Mouse (Mus musculus) neural tube, embryonic 15.5 days (tissue): ENCODE measurements at regions not wholly inside any gene's neighbourhood (a gene's known extent, or its start where the extent isn't known, plus 50 kb on each side); places are given as distances from the start of the nearest gene placed in this dataset.

Experiments
- ATAC-seq: fragments of 200-750 bp; cut with Nextera tagmentation; 2 replicates; pipeline ENCODE4 v1.8.0; 2017; ENCODE audit warnings: mild to moderate bottlenecking, moderate TSS enrichment, moderate library complexity; ENCODE audit not compliant: low FRiP score
- H3K27ac ChIP-seq: fragments of 300-500 bp; sonication (generic); replicated peaks from 2 replicates; pipeline ENCODE4 v1.5.1; 2015; ENCODE audit warnings: mild to moderate bottlenecking, inconsistent platforms
- H3K27me3 ChIP-seq: fragments of 300-500 bp; sonication (generic); replicated peaks from 2 replicates; pipeline ENCODE4 v1.6.1; 2015; ENCODE audit warnings: inconsistent platforms
- H3K36me3 ChIP-seq: fragments of 300-500 bp; sonication (generic); 2 replicates; pipeline ENCODE4 v1.6.1; 2015; ENCODE audit warnings: inconsistent platforms
- H3K4me1 ChIP-seq: fragments of 300-500 bp; sonication (generic); 2 replicates; pipeline ENCODE4 v1.6.1; 2015; ENCODE audit warnings: inconsistent platforms
- H3K4me2 ChIP-seq: fragments of 300-500 bp; sonication (generic); 2 replicates; pipeline ENCODE4 v1.6.1; 2015; ENCODE audit warnings: inconsistent platforms, mild to moderate bottlenecking, moderate library complexity
- H3K4me3 ChIP-seq: fragments of 300-500 bp; sonication (generic); replicated peaks from 2 replicates; pipeline ENCODE4 v1.5.1; 2015; ENCODE audit warnings: mild to moderate bottlenecking, inconsistent platforms
- H3K9ac ChIP-seq: fragments of 300-500 bp; sonication (generic); replicated peaks from 2 replicates; pipeline ENCODE4 v1.6.1; 2015; ENCODE audit warnings: mild to moderate bottlenecking, inconsistent platforms
- H3K9me3 ChIP-seq: fragments of 300-500 bp; sonication (generic); replicated peaks from 2 replicates; pipeline ENCODE4 v1.6.1; 2016; ENCODE audit warnings: inconsistent platforms
- WGBS: fragments of 180-500 bp; shearing (Covaris S2); methylation state at CpG from one replicate; pipeline ENCODE4 v1.1.7; 2015; ENCODE audit warnings: mixed read lengths; 5-methylcytosine and 5-hydroxymethylcytosine counted together

DNA sequence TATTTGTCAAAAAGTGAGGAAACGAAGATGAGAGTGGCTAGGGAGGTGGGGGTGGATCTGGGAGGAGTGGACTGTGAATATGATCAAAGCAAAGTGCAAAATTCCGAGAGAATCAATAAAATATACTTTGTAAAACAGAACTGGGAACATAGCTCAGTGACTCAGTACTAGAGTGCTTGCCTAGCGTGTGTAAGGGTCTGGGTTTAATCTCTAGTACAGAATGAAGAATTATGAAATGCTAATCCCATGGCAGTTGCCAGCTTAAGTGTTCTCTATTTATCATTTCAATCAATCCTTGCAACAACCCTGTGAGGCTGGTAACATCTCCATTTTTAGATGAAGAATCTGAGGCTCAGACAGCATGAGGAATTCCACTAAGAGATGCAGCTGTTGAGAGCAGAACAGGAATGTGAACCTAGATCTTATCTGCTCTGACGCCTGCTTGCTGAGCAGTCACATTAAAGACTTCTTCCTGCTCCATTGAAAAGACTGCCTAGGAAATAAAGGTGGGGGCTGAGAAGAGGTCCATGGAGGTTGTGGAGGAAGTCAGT, 152.5 kb downstream of the Nr2f2 start:
- H3K27ac ChIP-seq: no peak overlapping the region
- H3K9ac ChIP-seq: no peak overlapping the region
- no peaks in the 10 kb centered on the region for H3K36me3 ChIP-seq
- H3K9me3 ChIP-seq: no peaks in the 10 kb centered on the region
- no peaks in the 10 kb centered on the region for H3K27me3 ChIP-seq
- H3K4me2 ChIP-seq: no peak overlapping the region
- no peak overlapping the region for H3K4me3 ChIP-seq
- H3K4me1 ChIP-seq: no peaks in the 10 kb centered on the region
- no peak for ATAC-seq
- 76% methylated on average over 4 of the region's 4 CpGs for WGBS

DNA sequence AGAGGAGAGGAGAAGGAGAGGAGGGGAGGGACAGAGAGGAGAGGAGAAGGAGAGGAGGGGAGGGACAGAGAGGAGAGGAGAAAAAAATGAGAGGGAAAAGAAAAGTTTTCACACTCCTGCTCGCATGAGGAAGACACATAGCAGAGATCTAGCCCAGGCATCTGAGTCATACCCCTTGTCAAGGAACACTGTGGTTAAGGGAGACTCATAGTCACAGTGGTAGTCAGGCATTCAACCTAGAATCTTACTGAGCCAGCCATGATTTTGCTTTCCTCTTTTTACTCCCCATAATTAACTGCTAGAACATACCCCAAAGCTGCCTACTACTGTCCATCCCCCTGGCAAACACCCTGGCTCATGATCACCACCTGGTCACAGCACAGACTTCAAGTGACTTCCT, 160.6 kb downstream of the Nr2f2 start:
- H3K27me3 ChIP-seq: no peaks in the 10 kb centered on the region
- no peak overlapping the region for H3K27ac ChIP-seq
- H3K4me3 ChIP-seq: no peak overlapping the region
- no peak for ATAC-seq
- H3K9me3 ChIP-seq: no peaks in the 10 kb centered on the region
- no peaks in the 10 kb centered on the region for H3K4me1 ChIP-seq
- no peak overlapping the region for H3K4me2 ChIP-seq
- H3K9ac ChIP-seq: no peak overlapping the region
- no peaks in the 10 kb centered on the region for H3K36me3 ChIP-seq
- 85% methylated on average over 1 of the region's 1 CpGs for WGBS

DNA sequence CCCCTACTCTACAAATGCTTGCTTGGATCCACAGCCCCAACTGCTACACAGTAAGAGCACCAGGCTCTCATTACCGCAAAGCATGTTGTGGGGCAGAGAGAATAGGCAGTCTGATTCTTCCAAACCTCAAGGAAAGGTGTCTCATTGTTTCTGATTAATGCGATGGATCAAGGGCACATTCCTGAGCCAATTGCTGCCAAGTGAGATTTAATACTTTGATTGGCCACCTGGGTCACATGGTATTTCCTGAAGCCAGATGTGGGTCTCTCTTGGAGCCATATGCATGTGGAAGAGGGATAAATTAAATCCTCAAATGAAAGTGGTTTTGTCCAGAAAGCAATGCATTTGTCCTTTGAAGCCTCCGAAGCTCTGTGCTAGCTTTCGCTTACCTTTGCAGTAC, 166.3 kb downstream of the Nr2f2 start:
- Histone ChIP-seq H3K4me2 (no peak overlapping the region), H3K4me3 (no peak overlapping the region), H3K27ac (no peak overlapping the region), H3K9me3 (no peaks in the 10 kb centered on the region), H3K27me3 (no peaks in the 10 kb centered on the region), H3K9ac (no peak overlapping the region), H3K36me3 (no peaks in the 10 kb centered on the region), H3K4me1 (no peaks in the 10 kb centered on the region)
- WGBS: 89% methylated on average over 4 of the region's 4 CpGs
- ATAC-seq: no peak

DNA sequence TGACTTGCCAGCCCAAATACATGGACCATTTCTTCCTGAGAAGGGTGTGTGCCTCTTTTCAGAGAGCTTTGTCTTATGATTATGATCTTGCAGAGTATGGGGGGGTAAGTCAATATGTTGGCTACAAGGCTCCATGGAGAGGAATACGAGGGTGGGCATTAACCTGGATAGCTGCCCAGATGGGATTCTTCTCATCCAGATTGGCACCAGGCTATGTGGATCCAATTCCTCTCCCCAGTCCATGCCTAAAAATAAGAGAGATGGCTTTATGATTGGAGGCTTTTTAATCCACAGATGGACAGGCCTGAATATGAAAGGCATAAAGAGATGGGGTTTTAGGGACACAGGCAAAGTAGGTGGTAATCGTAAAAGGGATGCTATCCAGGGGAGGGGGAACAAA, 187.6 kb downstream of the Nr2f2 start:
- Histone ChIP-seq H3K36me3 (no peaks in the 10 kb centered on the region), H3K4me3 (no peak overlapping the region), H3K27ac (no peak overlapping the region), H3K9ac (no peak overlapping the region), H3K4me1 (peaks cover 3% of the 10 kb centered on the region; the same call in 1 of the 2 replicates), H3K4me2 (no peak overlapping the region), H3K27me3 (peaks cover 2% of the 10 kb centered on the region; the same call in 1 of the 2 replicates), H3K9me3 (no peaks in the 10 kb centered on the region)
- ATAC-seq: no peak
- 79% methylated on average over 2 of the region's 2 CpGs for WGBS

DNA sequence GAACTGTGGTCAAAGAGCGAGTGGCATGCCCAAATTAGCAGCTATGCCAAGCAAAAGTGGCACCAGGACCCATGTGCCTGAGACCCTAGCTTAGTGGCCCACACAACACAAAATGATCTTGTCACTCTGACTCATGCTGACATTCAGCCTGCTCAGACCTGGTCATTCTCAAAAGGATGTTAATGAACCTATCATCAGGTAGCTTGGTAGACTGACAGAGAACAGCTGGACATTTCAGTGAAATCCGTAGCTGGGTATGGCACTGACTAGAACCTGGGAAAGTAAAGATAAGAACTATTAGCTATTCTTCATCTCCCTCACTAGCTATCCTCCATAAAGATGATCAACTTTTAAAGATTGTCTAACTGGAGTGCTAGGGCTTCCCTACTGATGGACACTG, 188.5 kb downstream of the Nr2f2 start:
- H3K4me3 ChIP-seq: no peak overlapping the region
- H3K27me3 ChIP-seq: peaks cover 2% of the 10 kb centered on the region; the same call in 1 of the 2 replicates
- no peak for ATAC-seq
- peaks cover 3% of the 10 kb centered on the region; the same call in 1 of the 2 replicates for H3K4me1 ChIP-seq
- no peaks in the 10 kb centered on the region for H3K36me3 ChIP-seq
- H3K9me3 ChIP-seq: no peaks in the 10 kb centered on the region
- no peak overlapping the region for H3K27ac ChIP-seq
- no peak overlapping the region for H3K4me2 ChIP-seq
- 89% methylated on average over 2 of the region's 2 CpGs for WGBS
- H3K9ac ChIP-seq: no peak overlapping the region

DNA sequence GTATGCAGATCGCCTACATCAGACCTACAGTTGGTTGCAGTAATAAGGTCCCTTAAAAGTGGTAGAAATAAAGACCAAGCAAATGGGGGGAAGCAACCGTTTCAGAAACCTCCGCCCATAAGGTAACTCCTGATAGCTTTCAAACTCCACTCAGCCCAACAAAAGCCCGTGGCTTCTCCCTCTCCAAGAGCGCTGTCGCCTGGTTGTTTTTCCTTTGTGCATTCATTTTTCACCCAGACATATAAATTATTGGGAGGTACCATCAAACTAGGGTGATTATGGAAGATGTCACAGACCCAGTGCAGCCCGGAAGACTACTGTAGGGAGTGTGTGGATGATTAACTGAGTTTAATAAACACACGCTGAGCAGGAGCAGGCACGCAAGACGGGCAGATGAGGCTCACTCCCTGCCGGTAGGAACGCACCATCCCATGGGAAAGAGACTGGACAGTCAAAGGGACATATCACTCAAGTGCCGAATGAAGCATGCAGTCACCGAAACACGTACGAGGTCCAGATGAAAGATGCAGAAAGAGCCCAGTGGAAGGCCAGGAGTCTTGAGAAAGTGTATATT, 189.8 kb downstream of the Nr2f2 start:
- Histone ChIP-seq H3K4me2 (no peak overlapping the region), H3K27ac (no peak overlapping the region), H3K9me3 (no peaks in the 10 kb centered on the region), H3K9ac (no peak overlapping the region), H3K27me3 (peaks cover 2% of the 10 kb centered on the region; the same call in 1 of the 2 replicates), H3K4me3 (no peak overlapping the region), H3K4me1 (peaks cover 3% of the 10 kb centered on the region; the same call in 1 of the 2 replicates), H3K36me3 (no peaks in the 10 kb centered on the region)
- WGBS: 50% methylated on average over 16 of the region's 16 CpGs
- ATAC-seq: no peak

DNA sequence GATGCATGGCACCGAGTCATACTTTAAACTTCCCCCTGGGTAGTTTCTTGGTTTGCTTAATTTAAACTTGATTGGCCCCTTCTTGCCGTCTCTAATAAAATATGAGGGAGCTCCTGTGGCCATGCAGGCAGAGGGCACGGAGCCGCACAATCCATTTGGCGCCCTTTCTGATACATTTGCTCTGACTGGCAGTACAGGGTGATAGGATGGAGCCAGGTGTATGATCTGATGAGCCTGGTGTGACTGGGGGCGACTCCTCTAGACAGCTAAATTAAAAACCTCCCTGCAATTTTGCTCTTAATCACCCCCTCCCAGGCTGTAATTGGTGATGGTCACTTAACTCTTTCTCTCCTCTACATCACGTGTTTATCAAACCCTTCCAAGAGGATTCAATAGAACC, 190.4 kb downstream of the Nr2f2 start:
- H3K4me3 ChIP-seq: no peak overlapping the region
- peaks cover 2% of the 10 kb centered on the region; the same call in 1 of the 2 replicates for H3K27me3 ChIP-seq
- no peaks in the 10 kb centered on the region for H3K9me3 ChIP-seq
- H3K36me3 ChIP-seq: no peaks in the 10 kb centered on the region
- H3K4me1 ChIP-seq: peaks cover 3% of the 10 kb centered on the region; the same call in 1 of the 2 replicates
- no peak overlapping the region for H3K9ac ChIP-seq
- no peak for ATAC-seq
- no peak overlapping the region for H3K4me2 ChIP-seq
- WGBS: 55% methylated on average over 7 of the region's 7 CpGs
- no peak overlapping the region for H3K27ac ChIP-seq

DNA sequence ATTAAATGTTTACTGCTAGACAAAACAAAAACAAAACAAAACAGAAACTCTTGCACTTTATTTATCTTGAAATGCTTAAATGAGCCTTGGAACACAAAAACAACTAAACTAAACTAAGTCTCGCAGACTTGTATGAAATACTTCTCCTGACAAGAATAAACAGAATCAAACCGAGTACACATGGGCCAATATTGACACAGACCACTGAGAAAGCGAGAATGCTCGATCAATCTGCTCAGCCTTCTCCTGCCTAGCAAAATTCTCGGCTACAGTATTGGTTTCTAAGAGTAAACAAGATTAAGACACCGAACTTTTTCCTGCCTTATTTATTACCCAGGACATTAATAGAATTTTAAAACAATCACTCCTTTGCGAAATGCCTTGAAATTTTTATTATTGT, 194.1 kb downstream of the Nr2f2 start:
- Histone ChIP-seq H3K4me1 (peaks cover 3% of the 10 kb centered on the region; the same call in 1 of the 2 replicates), H3K9ac (no peak overlapping the region), H3K9me3 (no peaks in the 10 kb centered on the region), H3K4me3 (no peak overlapping the region), H3K27me3 (peaks cover 2% of the 10 kb centered on the region; the same call in 1 of the 2 replicates), H3K4me2 (no peak overlapping the region), H3K36me3 (no peaks in the 10 kb centered on the region), H3K27ac (no peak overlapping the region)
- no peak for ATAC-seq
- WGBS: 70% methylated on average over 7 of the region's 7 CpGs

DNA sequence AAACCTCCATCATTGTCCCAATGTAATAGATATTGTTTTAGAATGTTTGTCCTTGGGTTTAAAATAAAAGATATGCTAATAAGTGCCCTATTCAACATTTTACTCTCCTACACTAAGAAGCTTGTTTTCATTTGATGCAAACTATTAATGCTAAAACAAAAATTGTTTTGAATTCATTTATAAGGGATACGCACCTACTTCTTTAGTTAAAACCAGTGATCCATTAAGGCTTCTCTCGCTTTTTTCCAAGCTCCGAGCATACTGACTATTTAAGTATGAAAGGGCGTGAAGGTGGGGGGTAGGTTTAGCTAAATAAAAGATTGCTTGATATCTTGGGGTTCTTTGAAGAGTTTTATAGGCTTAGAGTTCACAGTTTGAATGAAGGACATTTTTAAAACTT, 195.1 kb downstream of the Nr2f2 start:
- Histone ChIP-seq H3K4me3 (no peak overlapping the region), H3K27ac (no peak overlapping the region), H3K9me3 (no peaks in the 10 kb centered on the region), H3K4me1 (0 out of 2 replicates have a peak, but pooled peaks cover 3% of the 10 kb centered on the region), H3K4me2 (no peak overlapping the region), H3K36me3 (no peaks in the 10 kb centered on the region), H3K9ac (no peak overlapping the region), H3K27me3 (no peaks in the 10 kb centered on the region)
- no peak for ATAC-seq
- WGBS: 61% methylated on average over 4 of the region's 4 CpGs

DNA sequence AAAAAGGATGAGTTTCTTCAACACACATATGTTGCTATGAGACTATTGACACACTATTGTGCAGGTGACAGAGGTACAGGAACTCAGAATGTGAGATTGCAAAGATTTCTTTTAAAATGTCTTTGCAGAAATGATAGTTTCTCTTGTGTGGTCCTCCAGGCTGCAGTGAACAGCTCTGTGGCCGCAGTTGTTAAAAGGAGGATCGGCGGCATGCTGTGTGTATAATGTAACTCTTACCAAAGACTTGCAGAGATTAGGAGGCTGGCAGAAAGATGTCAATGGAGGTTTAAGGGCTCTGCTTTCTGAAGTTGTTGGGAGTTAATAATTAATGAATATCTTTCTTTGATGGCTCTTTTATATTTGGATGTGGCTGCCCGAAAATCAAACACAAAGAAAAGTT, 198.5 kb downstream of the Nr2f2 start:
- Histone ChIP-seq H3K27ac (no peak overlapping the region), H3K4me2 (no peak overlapping the region), H3K27me3 (no peaks in the 10 kb centered on the region; the same call in 1 of the 2 replicates), H3K4me1 (no peaks in the 10 kb centered on the region), H3K36me3 (no peaks in the 10 kb centered on the region), H3K9me3 (no peaks in the 10 kb centered on the region), H3K9ac (no peak overlapping the region), H3K4me3 (no peak overlapping the region)
- WGBS: 30% methylated on average over 4 of the region's 4 CpGs
- ATAC-seq: no peak

DNA sequence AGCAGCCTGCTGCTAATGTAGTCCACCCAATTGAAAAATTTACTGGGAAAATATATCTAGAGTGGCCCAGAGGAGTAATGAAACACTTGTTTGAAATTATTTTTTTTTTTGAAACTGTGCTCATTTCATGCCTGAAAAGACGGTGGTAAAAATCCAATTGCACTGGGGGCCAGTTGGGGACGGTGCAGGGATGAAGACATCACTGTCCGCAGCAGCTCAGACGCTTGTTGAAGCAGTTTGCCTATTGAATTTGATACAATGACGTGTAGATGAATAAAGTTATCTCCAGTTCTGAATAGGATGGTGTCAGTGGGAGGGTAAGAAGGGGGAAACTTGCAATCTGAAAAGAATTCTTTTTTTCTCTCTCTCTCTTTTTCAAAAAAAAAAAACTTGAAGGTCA, 200.5 kb downstream of the Nr2f2 start:
- no peaks in the 10 kb centered on the region for H3K9me3 ChIP-seq
- no peaks in the 10 kb centered on the region for H3K36me3 ChIP-seq
- H3K4me3 ChIP-seq: no peak overlapping the region
- no peak for ATAC-seq
- no peaks in the 10 kb centered on the region for H3K4me1 ChIP-seq
- no peaks in the 10 kb centered on the region; the same call in 1 of the 2 replicates for H3K27me3 ChIP-seq
- no peak overlapping the region for H3K9ac ChIP-seq
- H3K27ac ChIP-seq: no peak overlapping the region
- H3K4me2 ChIP-seq: no peak overlapping the region
- WGBS: 19% methylated on average over 5 of the region's 5 CpGs

DNA sequence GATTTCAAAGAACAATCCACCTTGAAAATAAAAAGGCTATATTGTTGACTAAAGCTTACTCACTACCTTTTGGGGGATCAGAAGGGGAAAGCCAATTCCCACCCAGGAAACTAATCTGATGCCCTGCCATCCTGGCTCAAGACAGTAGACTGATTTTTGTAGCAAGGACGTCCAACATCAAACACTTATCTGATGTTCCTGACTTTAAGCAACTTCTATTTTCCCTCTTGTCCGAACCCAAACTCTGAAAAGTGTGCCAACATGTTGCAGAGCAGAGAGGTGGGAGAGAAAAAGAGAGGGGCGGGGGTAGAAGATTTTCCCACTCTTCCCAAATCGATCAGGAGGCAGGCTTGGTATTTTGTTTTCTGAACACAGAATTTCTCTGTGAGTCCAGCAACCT, 201.0 kb downstream of the Nr2f2 start:
- H3K9ac ChIP-seq: no peak overlapping the region
- H3K4me2 ChIP-seq: no peak overlapping the region
- no peak for ATAC-seq
- H3K4me1 ChIP-seq: no peaks in the 10 kb centered on the region
- H3K27ac ChIP-seq: no peak overlapping the region
- H3K4me3 ChIP-seq: no peak overlapping the region
- no peaks in the 10 kb centered on the region; the same call in 1 of the 2 replicates for H3K27me3 ChIP-seq
- H3K36me3 ChIP-seq: no peaks in the 10 kb centered on the region
- no peaks in the 10 kb centered on the region for H3K9me3 ChIP-seq
- 62% methylated on average over 4 of the region's 4 CpGs for WGBS
